Mouse (Mus musculus) intestine, postnatal 0 days (tissue): ENCODE measurements at regions not wholly inside any gene's neighbourhood (a gene's known extent, or its start where the extent isn't known, plus 50 kb on each side); places are given as distances from the start of the nearest gene placed in this dataset.

Experiments
- ATAC-seq: fragments of 200-750 bp; cut with Nextera tagmentation; 2 replicates; pipeline ENCODE4 v1.8.0; 2017; ENCODE audit warnings: mild to moderate bottlenecking, moderate TSS enrichment, moderate library complexity
- H3K27ac ChIP-seq: fragments of 300-500 bp; sonication (generic); 2 replicates; pipeline ENCODE4 v1.5.1; 2014; ENCODE audit warnings: mild to moderate bottlenecking, low read depth, low read length, moderate library complexity
- H3K27me3 ChIP-seq: fragments of 300-500 bp; sonication (generic); replicated peaks from 2 replicates; pipeline ENCODE4 v1.6.1; 2014; ENCODE audit warnings: low read length, mixed read lengths; ENCODE audit not compliant: control insufficient read depth, insufficient read depth
- H3K36me3 ChIP-seq: fragments of 300-500 bp; sonication (generic); 2 replicates; pipeline ENCODE4 v1.6.1; 2014; ENCODE audit warnings: mild to moderate bottlenecking, moderate library complexity; ENCODE audit not compliant: control insufficient read depth, insufficient read depth
- H3K4me1 ChIP-seq: fragments of 300-500 bp; sonication (generic); replicated peaks from 2 replicates; pipeline ENCODE4 v1.6.1; 2014; ENCODE audit warnings: antibody characterized with exemption, low read length, mixed read lengths; ENCODE audit not compliant: control insufficient read depth, insufficient read depth
- H3K4me2 ChIP-seq: fragments of 300-500 bp; sonication (generic); replicated peaks from 2 replicates; pipeline ENCODE4 v1.6.1; 2014; ENCODE audit warnings: low read depth, mild to moderate bottlenecking, moderate library complexity
- H3K4me3 ChIP-seq: fragments of 300-500 bp; sonication (generic); 2 replicates; pipeline ENCODE4 v1.5.1; 2014; ENCODE audit warnings: low read depth, low read length
- H3K9ac ChIP-seq: fragments of 300-500 bp; sonication (generic); 2 replicates; pipeline ENCODE4 v1.6.1; 2014; ENCODE audit warnings: mild to moderate bottlenecking, low read depth, low read length
- H3K9me3 ChIP-seq: fragments of 300-500 bp; sonication (generic); 2 replicates; pipeline ENCODE4 v1.6.1; 2016; ENCODE audit warnings: mixed run types; ENCODE audit not compliant: control insufficient read depth
- CTCF ChIP-seq: sonication (generic); IDR thresholded peaks from 2 replicates; pipeline ENCODE4 v1.5.1; 2016; ENCODE audit warnings: low read depth, mild to moderate bottlenecking, control low read depth, antibody characterized with exemption, moderate library complexity
- WGBS: fragments of 180-500 bp; shearing (Covaris S2); extraction: QIAGEN DNeasy Blood & Tissue Kit; methylation state at CpG from one replicate; pipeline ENCODE4 v1.1.7; 2014; 5-methylcytosine and 5-hydroxymethylcytosine counted together

DNA sequence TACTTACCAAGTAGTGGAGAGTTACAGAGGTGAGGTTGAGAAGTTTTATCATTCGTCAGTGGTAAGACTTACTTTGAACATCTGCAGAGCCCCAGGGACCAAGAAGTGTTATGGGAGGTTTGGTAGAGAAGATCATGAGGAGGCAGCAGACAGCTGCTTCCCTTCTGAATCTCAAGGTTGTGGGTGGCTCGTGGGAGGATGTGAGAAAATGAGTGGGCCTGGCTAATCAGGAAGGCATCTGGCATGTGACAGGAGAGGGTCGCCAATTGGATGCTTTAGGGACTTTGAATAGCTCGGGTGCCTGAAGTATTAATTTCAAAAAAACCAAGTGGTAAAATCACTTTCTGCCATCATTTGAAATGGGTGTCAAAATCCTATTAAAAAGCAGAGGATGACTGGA, 258.9 kb downstream of the Sqor start:
- Histone ChIP-seq H3K36me3 (no peaks in the 10 kb centered on the region), H3K27ac (no peak overlapping the region), H3K9me3 (no peaks in the 10 kb centered on the region), H3K4me1 (no peaks in the 10 kb centered on the region), H3K4me3 (no peak overlapping the region), H3K9ac (no peak overlapping the region), H3K4me2 (no peak overlapping the region), H3K27me3 (no peaks in the 10 kb centered on the region)
- 45% methylated on average over 4 of the region's 4 CpGs for WGBS
- TF ChIP-seq CTCF: no peak
- no peak for ATAC-seq

DNA sequence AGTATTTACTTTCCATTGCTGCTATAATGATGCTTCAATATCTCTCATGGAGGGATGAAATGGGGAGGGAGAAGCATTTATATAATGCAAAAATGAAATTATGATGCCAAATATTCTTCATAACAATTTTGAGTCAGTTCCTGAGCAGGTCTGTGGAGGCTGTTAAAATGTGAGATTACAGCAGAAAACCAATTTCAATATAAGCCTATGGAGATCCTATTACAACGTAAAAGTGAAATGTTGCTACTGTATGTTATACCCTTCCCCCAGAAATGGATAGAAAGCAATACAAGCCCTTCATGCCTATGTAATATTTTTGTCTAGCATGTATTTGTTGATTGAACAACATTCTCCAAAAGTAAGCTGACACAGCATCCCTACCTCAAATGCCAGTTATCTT, 259.3 kb downstream of the Sqor start:
- no peak overlapping the region for H3K4me3 ChIP-seq
- no peak overlapping the region for H3K9ac ChIP-seq
- H3K4me1 ChIP-seq: no peaks in the 10 kb centered on the region
- ATAC-seq: no peak
- H3K4me2 ChIP-seq: no peak overlapping the region
- no peak for TF ChIP-seq CTCF
- WGBS: 88% methylated on average over 1 of the region's 1 CpGs
- no peaks in the 10 kb centered on the region for H3K27me3 ChIP-seq
- no peaks in the 10 kb centered on the region for H3K9me3 ChIP-seq
- no peaks in the 10 kb centered on the region for H3K36me3 ChIP-seq
- H3K27ac ChIP-seq: no peak overlapping the region

DNA sequence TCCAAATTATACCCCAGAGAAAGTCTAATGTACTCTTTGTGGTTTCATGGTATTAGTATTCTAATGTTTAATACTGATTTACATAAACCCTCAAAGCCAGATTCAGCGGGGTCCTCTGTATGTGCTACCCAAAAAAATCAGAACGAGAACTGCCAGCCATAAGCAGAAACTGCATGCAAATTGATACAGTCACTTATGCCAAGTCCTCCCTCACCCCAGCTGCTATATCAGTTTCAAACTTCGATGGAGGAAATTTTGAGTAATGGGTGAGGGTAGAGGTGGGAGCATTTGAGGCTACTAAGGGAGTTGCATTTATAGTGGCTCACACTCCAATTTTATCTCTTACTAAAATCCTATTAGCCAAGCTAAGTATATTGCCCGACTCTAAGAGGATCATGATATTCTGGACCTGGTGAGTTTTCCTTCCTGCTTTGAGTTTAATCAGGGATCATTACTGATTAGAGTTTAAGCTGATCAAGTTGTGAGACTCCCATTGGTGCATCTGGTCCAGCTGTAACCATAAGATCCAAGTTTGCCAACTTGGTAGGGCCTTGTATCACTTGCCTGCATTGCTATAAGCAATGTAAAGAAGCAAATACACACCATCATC, 260.0 kb downstream of the Sqor start:
- TF ChIP-seq CTCF: no peak
- Histone ChIP-seq H3K27ac (no peak overlapping the region), H3K4me1 (no peaks in the 10 kb centered on the region), H3K36me3 (no peaks in the 10 kb centered on the region), H3K27me3 (no peaks in the 10 kb centered on the region), H3K4me2 (no peak overlapping the region), H3K4me3 (no peak overlapping the region), H3K9ac (no peak overlapping the region), H3K9me3 (no peaks in the 10 kb centered on the region)
- no peak for ATAC-seq
- WGBS: 88% methylated on average over 4 of the region's 4 CpGs

DNA sequence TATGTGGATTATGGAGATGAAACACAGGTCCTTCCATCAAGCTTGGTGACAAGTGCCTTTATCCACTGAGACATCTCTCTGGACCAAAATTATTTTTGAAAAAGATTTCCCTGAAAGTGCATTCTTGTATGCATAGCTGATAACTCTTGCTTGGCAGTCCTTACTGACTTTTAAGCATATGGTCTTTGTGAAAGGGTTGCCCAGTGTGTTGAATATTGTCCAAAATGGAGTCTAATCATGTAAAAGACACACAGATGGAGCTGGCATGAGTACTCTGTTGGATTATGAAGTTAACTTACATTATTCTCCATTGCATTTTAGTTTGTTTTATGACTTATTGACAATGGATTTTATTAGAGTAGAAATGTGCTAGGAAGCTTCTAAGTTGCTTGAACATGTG, 282.3 kb downstream of the Sqor start:
- no peak for TF ChIP-seq CTCF
- Histone ChIP-seq H3K4me1 (no peaks in the 10 kb centered on the region), H3K4me2 (no peak overlapping the region), H3K36me3 (no peaks in the 10 kb centered on the region), H3K27me3 (no peaks in the 10 kb centered on the region), H3K4me3 (no peak overlapping the region), H3K9me3 (no peaks in the 10 kb centered on the region), H3K27ac (no peak overlapping the region), H3K9ac (no peak overlapping the region)
- ATAC-seq: no peak

DNA sequence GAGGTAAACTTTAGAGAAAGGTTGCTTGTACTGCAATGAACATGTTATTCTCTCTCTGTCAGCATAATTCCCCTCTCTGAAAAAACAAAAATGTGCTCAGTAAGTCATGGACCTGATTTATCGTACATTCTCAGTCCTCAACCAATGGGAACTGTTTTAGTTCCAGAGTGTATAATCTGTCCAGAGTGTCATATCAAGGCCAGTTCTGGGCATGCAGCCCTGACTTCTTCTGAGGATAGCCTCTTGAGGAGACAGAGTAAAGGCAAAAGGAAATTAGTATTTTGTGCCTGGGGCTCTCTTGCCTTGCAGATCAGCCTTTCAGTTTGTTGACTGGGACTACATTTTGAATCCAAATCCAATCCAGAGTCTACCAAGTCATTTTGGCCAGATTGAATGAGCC, 299.6 kb downstream of the Sqor start:
- no peak for TF ChIP-seq CTCF
- no peak for ATAC-seq
- Histone ChIP-seq H3K36me3 (no peaks in the 10 kb centered on the region), H3K4me2 (no peak overlapping the region), H3K9ac (no peak overlapping the region), H3K4me1 (no peaks in the 10 kb centered on the region), H3K4me3 (no peak overlapping the region), H3K9me3 (no peaks in the 10 kb centered on the region), H3K27me3 (no peaks in the 10 kb centered on the region), H3K27ac (no peak overlapping the region)
- 85% methylated on average over 1 of the region's 1 CpGs for WGBS

DNA sequence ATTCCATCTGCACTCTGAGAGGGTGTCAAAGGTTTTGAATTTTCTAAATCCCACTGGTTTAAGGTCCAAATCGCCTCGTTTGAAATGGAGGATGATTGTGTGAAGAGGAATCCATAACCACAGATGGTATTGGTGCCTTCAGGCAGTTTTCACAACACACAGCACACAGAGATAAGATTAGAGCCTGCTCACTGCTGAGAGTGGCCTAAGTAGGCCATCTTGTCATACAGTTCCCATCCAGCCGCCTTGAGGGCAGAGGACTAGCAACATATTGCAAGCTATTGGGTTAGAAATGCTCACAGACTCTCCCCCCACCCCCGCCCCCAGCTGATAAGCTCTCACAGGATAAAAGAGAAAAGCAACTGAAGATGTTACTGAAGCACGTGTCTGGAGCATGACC, 303.8 kb downstream of the Sqor start:
- Histone ChIP-seq H3K27me3 (no peaks in the 10 kb centered on the region), H3K4me1 (no peaks in the 10 kb centered on the region), H3K4me3 (no peak overlapping the region), H3K9me3 (no peaks in the 10 kb centered on the region), H3K4me2 (no peak overlapping the region), H3K36me3 (no peaks in the 10 kb centered on the region), H3K9ac (no peak overlapping the region), H3K27ac (no peak overlapping the region)
- no peak for TF ChIP-seq CTCF
- ATAC-seq: no peak
- WGBS: 53% methylated on average over 5 of the region's 5 CpGs

DNA sequence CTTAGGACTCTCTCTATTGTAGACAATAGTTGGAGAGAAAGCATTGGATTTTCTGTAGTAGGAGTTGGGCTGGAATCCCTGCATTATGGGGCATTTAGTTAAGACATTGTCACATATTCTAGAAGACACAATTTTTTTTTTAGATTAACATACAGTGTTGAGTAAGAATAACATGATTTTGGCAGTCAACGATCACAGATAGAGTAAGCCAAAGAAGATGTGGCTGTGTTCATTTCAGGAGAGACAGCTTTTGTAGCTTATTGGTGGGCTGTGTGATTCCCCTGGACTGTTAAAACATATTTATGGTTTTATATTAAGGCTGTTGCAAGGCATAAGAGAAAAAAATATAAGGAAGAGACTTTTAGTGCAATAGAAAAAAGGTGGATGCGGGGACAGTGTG, 307.6 kb downstream of the Sqor start:
- H3K27ac ChIP-seq: no peak overlapping the region
- H3K9me3 ChIP-seq: no peaks in the 10 kb centered on the region
- no peak for ATAC-seq
- WGBS: 90% methylated on average over 2 of the region's 2 CpGs
- no peaks in the 10 kb centered on the region for H3K27me3 ChIP-seq
- no peak overlapping the region for H3K9ac ChIP-seq
- H3K4me3 ChIP-seq: no peak overlapping the region
- no peaks in the 10 kb centered on the region for H3K4me1 ChIP-seq
- H3K4me2 ChIP-seq: no peak overlapping the region
- no peak for TF ChIP-seq CTCF
- no peaks in the 10 kb centered on the region for H3K36me3 ChIP-seq
